Comparison of ENCODE assay signal across 13 mouse cellular contexts in genomic region chr2:156843331-156843730, GRCm38 (mm10). TPM values are rescaled to one million over a fixed set of nuclear protein-coding genes. Genes with fewer than 3 reads are reported as not detected.
DNase-seq lines count a peak whose midpoint lies in the region; ATAC-seq and TF ChIP-seq lines count a peak whose summit lies in the region.
"Had no signal": no experiment of that assay in that cellular context is flagged by ENCODE, and none has a peak within 500 bp of the region (broad histone marks: within the 10 kb centered on the region; RNA-seq: fewer than 3 reads in every experiment).

No protein-coding gene starts in this region.

- no peak for ATAC-seq in hindbrain, embryonic 13.5 days (ENCODE audit: low FRiP score)
- no peak for ATAC-seq in hindbrain, embryonic 16.5 days
- no peak for ATAC-seq in midbrain, embryonic 12.5 days (ENCODE audit: low FRiP score, low read depth)
- no peak for ATAC-seq in midbrain, embryonic 15.5 days (replicated peaks)
- no peak for ATAC-seq in embryonic facial prominence, embryonic 14.5 days (ENCODE audit: low read depth)
- no peak for ATAC-seq in midbrain, embryonic 13.5 days

- H3K4me3 ChIP-seq in hindbrain, embryonic 13.5 days, result no peak overlapping the region
- no peak overlapping the region for H3K4me3 ChIP-seq in hindbrain, embryonic 16.5 days (ENCODE audit: low read length)
- H3K4me3 ChIP-seq in midbrain, embryonic 12.5 days, result no peak overlapping the region
- no peak overlapping the region for H3K4me3 ChIP-seq in midbrain, embryonic 15.5 days
- H3K4me3 ChIP-seq in embryonic facial prominence, embryonic 14.5 days (ENCODE audit: low read depth, low read length), result peak overlapping the region; percentile 91; the same call in 1 of the 2 replicates
- no peak overlapping the region for H3K4me3 ChIP-seq in midbrain, embryonic 13.5 days (replicated peaks)
- no peak overlapping the region for H3K4me3 ChIP-seq in layer of hippocampus, adult 2 months
- H3K4me3 ChIP-seq: heart, adult 2 months had no signal

- no peak overlapping the region for H3K27ac ChIP-seq in hindbrain, embryonic 13.5 days
- H3K27ac ChIP-seq in hindbrain, embryonic 16.5 days (ENCODE audit: low read depth, low read length), result no peak overlapping the region
- H3K27ac ChIP-seq in midbrain, embryonic 12.5 days (replicated peaks), result no peak overlapping the region
- no peak overlapping the region for H3K27ac ChIP-seq in midbrain, embryonic 15.5 days
- H3K27ac ChIP-seq in embryonic facial prominence, embryonic 14.5 days (replicated peaks; ENCODE audit: low read depth, low read length), result no peak overlapping the region
- H3K27ac ChIP-seq in midbrain, embryonic 13.5 days, result no peak overlapping the region
- H3K27ac ChIP-seq in layer of hippocampus, adult 2 months, result no peak overlapping the region
- H3K27ac ChIP-seq: heart, adult 2 months had no signal

- H3K9ac ChIP-seq in hindbrain, embryonic 13.5 days, result no peak overlapping the region
- no peak overlapping the region for H3K9ac ChIP-seq in hindbrain, embryonic 16.5 days (ENCODE audit: low read depth, low read length)
- peak overlapping the region; percentile 85; the same call in 1 of the 2 replicates for H3K9ac ChIP-seq in midbrain, embryonic 12.5 days (replicated peaks)
- no peak overlapping the region for H3K9ac ChIP-seq in midbrain, embryonic 15.5 days
- no peak overlapping the region for H3K9ac ChIP-seq in embryonic facial prominence, embryonic 14.5 days (ENCODE audit: low read depth, low read length)
- H3K9ac ChIP-seq in midbrain, embryonic 13.5 days (replicated peaks), result no peak overlapping the region

- WGBS in hindbrain, embryonic 13.5 days, result 79% methylated on average over 10 of the region's 10 CpGs
- 72% methylated on average over 10 of the region's 10 CpGs for WGBS in hindbrain, embryonic 16.5 days
- 86% methylated on average over 10 of the region's 10 CpGs for WGBS in midbrain, embryonic 12.5 days
- WGBS in midbrain, embryonic 15.5 days, result 74% methylated on average over 10 of the region's 10 CpGs
- 71% methylated on average over 10 of the region's 10 CpGs for WGBS in embryonic facial prominence, embryonic 14.5 days
- WGBS in midbrain, embryonic 13.5 days, result 84% methylated on average over 10 of the region's 10 CpGs

- DNase-seq in embryonic facial prominence, embryonic 14.5 days (ENCODE audit: low spot score), result no peak
- no peak for DNase-seq in gastrocnemius, postnatal 10 days
- DNase-seq in layer of hippocampus, adult 2 months (ENCODE audit: low spot score in 2 of 2), result no peak
- DNase-seq: cerebellum, adult 18-20 months; heart, adult 2 months; lung, postnatal 14 days; thymus, adult 2 months had no signal

- H3K27me3 ChIP-seq in hindbrain, embryonic 13.5 days, result peaks cover 35% of the 10 kb centered on the region
- peaks cover 19% of the 10 kb centered on the region for H3K27me3 ChIP-seq in hindbrain, embryonic 16.5 days (replicated peaks; ENCODE audit: control insufficient read depth, insufficient read depth, low read length)
- H3K27me3 ChIP-seq in midbrain, embryonic 12.5 days, result no peaks in the 10 kb centered on the region; the same call in 1 of the 2 replicates
- peaks cover 31% of the 10 kb centered on the region for H3K27me3 ChIP-seq in midbrain, embryonic 15.5 days (replicated peaks)
- no peaks in the 10 kb centered on the region for H3K27me3 ChIP-seq in embryonic facial prominence, embryonic 14.5 days (replicated peaks; ENCODE audit: control insufficient read depth, insufficient read depth, low read length)
- H3K27me3 ChIP-seq in midbrain, embryonic 13.5 days, result peaks cover 14% of the 10 kb centered on the region; the same call in 1 of the 2 replicates

- no peak for TF ChIP-seq CTCF in layer of hippocampus, adult 2 months (conservative IDR thresholded peaks at IDR 0.05)

- H3K4me2 ChIP-seq in hindbrain, embryonic 13.5 days, result peak overlapping the region; percentile 97; the same call in 1 of the 2 replicates
- no peak overlapping the region; the same call in 1 of the 2 replicates for H3K4me2 ChIP-seq in hindbrain, embryonic 16.5 days (ENCODE audit: low read length)
- H3K4me2 ChIP-seq in midbrain, embryonic 12.5 days (replicated peaks), result peak overlapping the region; percentile 86
- no peak overlapping the region for H3K4me2 ChIP-seq in midbrain, embryonic 15.5 days
- peak overlapping the region; percentile 61 for H3K4me2 ChIP-seq in embryonic facial prominence, embryonic 14.5 days (ENCODE audit: low read depth, low read length)
- H3K4me2 ChIP-seq in midbrain, embryonic 13.5 days (replicated peaks), result peak overlapping the region; percentile 98

- peaks cover 85% of the 10 kb centered on the region for H3K4me1 ChIP-seq in hindbrain, embryonic 13.5 days (replicated peaks)
- H3K4me1 ChIP-seq in hindbrain, embryonic 16.5 days (ENCODE audit: control insufficient read depth, insufficient read depth, low read depth, low read length), result peaks cover 34% of the 10 kb centered on the region
- peaks cover 70% of the 10 kb centered on the region for H3K4me1 ChIP-seq in midbrain, embryonic 12.5 days
- peaks cover 75% of the 10 kb centered on the region for H3K4me1 ChIP-seq in midbrain, embryonic 15.5 days
- peaks cover 26% of the 10 kb centered on the region for H3K4me1 ChIP-seq in embryonic facial prominence, embryonic 14.5 days (ENCODE audit: control insufficient read depth, insufficient read depth, low read length)
- peaks cover 90% of the 10 kb centered on the region for H3K4me1 ChIP-seq in midbrain, embryonic 13.5 days (replicated peaks)

- no peaks in the 10 kb centered on the region for H3K9me3 ChIP-seq in hindbrain, embryonic 13.5 days
- no peaks in the 10 kb centered on the region for H3K9me3 ChIP-seq in hindbrain, embryonic 16.5 days (ENCODE audit: control insufficient read depth, low read length)
- H3K9me3 ChIP-seq in midbrain, embryonic 12.5 days, result no peaks in the 10 kb centered on the region
- no peaks in the 10 kb centered on the region for H3K9me3 ChIP-seq in midbrain, embryonic 15.5 days
- no peaks in the 10 kb centered on the region for H3K9me3 ChIP-seq in embryonic facial prominence, embryonic 14.5 days (ENCODE audit: control insufficient read depth, low read length)
- no peaks in the 10 kb centered on the region for H3K9me3 ChIP-seq in midbrain, embryonic 13.5 days

- no peaks in the 10 kb centered on the region; the same call in 1 of the 2 replicates for H3K36me3 ChIP-seq in hindbrain, embryonic 13.5 days
- H3K36me3 ChIP-seq in hindbrain, embryonic 16.5 days (ENCODE audit: control insufficient read depth, insufficient read depth, low read length), result no peaks in the 10 kb centered on the region
- H3K36me3 ChIP-seq in midbrain, embryonic 12.5 days, result peaks cover 37% of the 10 kb centered on the region
- no peaks in the 10 kb centered on the region for H3K36me3 ChIP-seq in midbrain, embryonic 15.5 days (replicated peaks)
- peaks cover 41% of the 10 kb centered on the region for H3K36me3 ChIP-seq in embryonic facial prominence, embryonic 14.5 days (ENCODE audit: control insufficient read depth, insufficient read depth, low read length)
- 0 out of 2 replicates have a peak, but pooled peaks cover 5% of the 10 kb centered on the region for H3K36me3 ChIP-seq in midbrain, embryonic 13.5 days

RNA-seq across cellular contexts. Expression of gene Tgif2, which starts 3.5 kb away (rescaled TPM):
- 25.7 and 28.6 TPM in 2 replicates for polyA plus RNA-seq in hindbrain, embryonic 13.5 days (2015; fragmentation: Nextera tagmentation; extraction: Ambion mirVana)
- polyA plus RNA-seq in hindbrain, embryonic 16.5 days (2015; fragmentation: Nextera tagmentation; extraction: Ambion mirVana), result 16.0 and 20.4 TPM in 2 replicates
- polyA plus RNA-seq in midbrain, embryonic 12.5 days (2016; fragmentation: Nextera tagmentation; extraction: Ambion mirVana), result 75.2 and 76.9 TPM in 2 replicates
- polyA plus RNA-seq in midbrain, embryonic 15.5 days (2015; fragmentation: Nextera tagmentation; extraction: Ambion mirVana), result 19.9 and 21.9 TPM in 2 replicates
- polyA plus RNA-seq in embryonic facial prominence, embryonic 14.5 days (2014; fragmentation: Nextera tagmentation; extraction: Ambion mirVana), result 44.3 and 56.5 TPM in 2 replicates
- polyA plus RNA-seq in midbrain, embryonic 13.5 days (2015; fragmentation: Nextera tagmentation; extraction: Ambion mirVana), result 35.2 and 44.5 TPM in 2 replicates
- total RNA-seq in gastrocnemius, postnatal 10 days (2021), result 1 to 10 TPM; 5.4 to 8.4 TPM
- 1 to 10 TPM in 1 of 2 experiments, under 1 TPM in 1; 0.77 to 1.4 TPM for total RNA-seq in layer of hippocampus, adult 2 months (2021)

RNA-seq across cellular contexts. Expression of gene 4930518I15Rik, which starts 14.4 kb away (rescaled TPM):
- polyA plus RNA-seq in hindbrain, embryonic 13.5 days (2015; fragmentation: Nextera tagmentation; extraction: Ambion mirVana), result 12.0 and 12.6 TPM in 2 replicates
- polyA plus RNA-seq in hindbrain, embryonic 16.5 days (2015; fragmentation: Nextera tagmentation; extraction: Ambion mirVana), result 6.9 and 8.1 TPM in 2 replicates
- polyA plus RNA-seq in midbrain, embryonic 12.5 days (2016; fragmentation: Nextera tagmentation; extraction: Ambion mirVana), result 11.6 and 12.4 TPM in 2 replicates
- 11.3 and 11.6 TPM in 2 replicates for polyA plus RNA-seq in midbrain, embryonic 15.5 days (2015; fragmentation: Nextera tagmentation; extraction: Ambion mirVana)
- polyA plus RNA-seq in embryonic facial prominence, embryonic 14.5 days (2014; fragmentation: Nextera tagmentation; extraction: Ambion mirVana), result 3.2 and 3.6 TPM in 2 replicates
- polyA plus RNA-seq in midbrain, embryonic 13.5 days (2015; fragmentation: Nextera tagmentation; extraction: Ambion mirVana), result 13.0 and 15.4 TPM in 2 replicates
- total RNA-seq in gastrocnemius, postnatal 10 days (2021), result 1 to 10 TPM in 1 of 2 experiments, under 1 TPM in 1; 0.54 to 1.6 TPM
- 1 to 10 TPM; 3.4 to 4.7 TPM for total RNA-seq in layer of hippocampus, adult 2 months (2021)

RNA-seq across cellular contexts. Expression of gene Rab5if, which starts 19.6 kb away (rescaled TPM):
- 152 and 155 TPM in 2 replicates for polyA plus RNA-seq in hindbrain, embryonic 13.5 days (2015; fragmentation: Nextera tagmentation; extraction: Ambion mirVana)
- polyA plus RNA-seq in hindbrain, embryonic 16.5 days (2015; fragmentation: Nextera tagmentation; extraction: Ambion mirVana), result 138 and 151 TPM in 2 replicates
- polyA plus RNA-seq in midbrain, embryonic 12.5 days (2016; fragmentation: Nextera tagmentation; extraction: Ambion mirVana), result 175 and 176 TPM in 2 replicates
- polyA plus RNA-seq in midbrain, embryonic 15.5 days (2015; fragmentation: Nextera tagmentation; extraction: Ambion mirVana), result 135 and 139 TPM in 2 replicates
- polyA plus RNA-seq in embryonic facial prominence, embryonic 14.5 days (2014; fragmentation: Nextera tagmentation; extraction: Ambion mirVana), result 172 and 181 TPM in 2 replicates
- 143 and 158 TPM in 2 replicates for polyA plus RNA-seq in midbrain, embryonic 13.5 days (2015; fragmentation: Nextera tagmentation; extraction: Ambion mirVana)
- 10 to 100 TPM; 75.3 to 79.5 TPM for total RNA-seq in gastrocnemius, postnatal 10 days (2021)
- total RNA-seq in layer of hippocampus, adult 2 months (2021), result 10 to 100 TPM; 89.3 to 92.1 TPM

RNA-seq across cellular contexts. Expression of gene Sla2, which starts 43.7 kb away (rescaled TPM):
- 0.28 and 0.31 TPM in 2 replicates for polyA plus RNA-seq in hindbrain, embryonic 13.5 days (2015; fragmentation: Nextera tagmentation; extraction: Ambion mirVana)
- 0.21 and 0.25 TPM in 2 replicates for polyA plus RNA-seq in hindbrain, embryonic 16.5 days (2015; fragmentation: Nextera tagmentation; extraction: Ambion mirVana)
- 0.34 and 0.37 TPM in 2 replicates for polyA plus RNA-seq in midbrain, embryonic 12.5 days (2016; fragmentation: Nextera tagmentation; extraction: Ambion mirVana)
- 0.18 and 0.19 TPM in 2 replicates for polyA plus RNA-seq in midbrain, embryonic 15.5 days (2015; fragmentation: Nextera tagmentation; extraction: Ambion mirVana)
- 0.29 and 0.45 TPM in 2 replicates for polyA plus RNA-seq in embryonic facial prominence, embryonic 14.5 days (2014; fragmentation: Nextera tagmentation; extraction: Ambion mirVana)
- 0.15 and 0.27 TPM in 2 replicates for polyA plus RNA-seq in midbrain, embryonic 13.5 days (2015; fragmentation: Nextera tagmentation; extraction: Ambion mirVana)
- total RNA-seq in gastrocnemius, postnatal 10 days (2021), result not detected
- total RNA-seq in layer of hippocampus, adult 2 months (2021), result under 1 TPM; 0.31 to 0.34 TPM
- total RNA-seq: adrenal gland, postnatal 4 days; heart, adult 2 months had no signal

Comparison
In these comparisons a context has a peak if more than half of its experiments do, and no peak if none do; other contexts are left out.
1. H3K4me2 ChIP-seq: peak in hindbrain, embryonic 13.5 days (single experiment), midbrain, embryonic 12.5 days (single experiment), embryonic facial prominence, embryonic 14.5 days (single experiment) and midbrain, embryonic 13.5 days (single experiment); none in hindbrain, embryonic 16.5 days (single experiment) and midbrain, embryonic 15.5 days (single experiment).